Mouse (Mus musculus): ENCODE measurements at regions not wholly inside any gene's neighbourhood (a gene's known extent, or its start where the extent isn't known, plus 50 kb on each side); places are given as distances from the start of the nearest gene placed in this dataset.

GRCm38 (mm10) chr9:8330886-8331476, 196.9 kb upstream of the Cep126 start:
- DNase-seq = peak; percentile 61

GRCm38 (mm10) chr9:8340628-8341027, 203.3 kb upstream of the Trpc6 start:
- peak; percentile 30 to 44 for DNase-seq

GRCm38 (mm10) chr9:8351071-8351470, 192.9 kb upstream of the Trpc6 start:
- DNase-seq = no peak
